Mouse (Mus musculus) stomach, postnatal 0 days (tissue): Measurements from ENCODE around the gene 2810004N23Rik. TPM values are rescaled to one million over a fixed set of nuclear protein-coding genes. Genes with fewer than 3 reads are reported as not detected.

Experiments used
- ATAC-seq: fragments of 200-750 bp; cut with Nextera tagmentation; 2 replicates; pipeline ENCODE4 v1.8.0; 2017; ENCODE audit not compliant: low FRiP score, low TSS enrichment
- DNase-seq: peaks from one replicate; pipeline ENCODE4 v3.0.0-alpha.2; 2016; ENCODE audit warnings: low spot score
- H3K27ac ChIP-seq: fragments of 300-500 bp; sonication (generic); replicated peaks from 2 replicates; pipeline ENCODE4 v1.5.1; 2014; ENCODE audit warnings: mild to moderate bottlenecking, control low read depth
- H3K27me3 ChIP-seq: fragments of 300-500 bp; sonication (generic); 2 replicates; pipeline ENCODE4 v1.6.1; 2014; ENCODE audit warnings: low read length; ENCODE audit not compliant: control insufficient read depth, insufficient read depth
- H3K36me3 ChIP-seq: fragments of 300-500 bp; sonication (generic); 2 replicates; pipeline ENCODE4 v1.6.1; 2014; ENCODE audit warnings: low read length, mixed read lengths; ENCODE audit not compliant: control insufficient read depth, insufficient read depth
- H3K4me1 ChIP-seq: fragments of 300-500 bp; sonication (generic); replicated peaks from 2 replicates; pipeline ENCODE4 v1.6.1; 2014; ENCODE audit warnings: antibody characterized with exemption; ENCODE audit not compliant: control insufficient read depth, insufficient read depth
- H3K4me2 ChIP-seq: fragments of 300-500 bp; sonication (generic); replicated peaks from 2 replicates; pipeline ENCODE4 v1.6.1; 2014; ENCODE audit warnings: low read depth, mild to moderate bottlenecking, control low read depth, moderate library complexity
- H3K4me3 ChIP-seq: fragments of 300-500 bp; sonication (generic); 2 replicates; pipeline ENCODE4 v1.5.1; 2014; ENCODE audit warnings: low read depth, low read length, control low read depth
- H3K9ac ChIP-seq: fragments of 300-500 bp; sonication (generic); 2 replicates; pipeline ENCODE4 v1.6.1; 2014; ENCODE audit warnings: mild to moderate bottlenecking, low read length, control low read depth, mixed read lengths
- H3K9me3 ChIP-seq: fragments of 300-500 bp; sonication (generic); 2 replicates; pipeline ENCODE4 v1.6.1; 2016; ENCODE audit warnings: low read length; ENCODE audit not compliant: control insufficient read depth
- CTCF ChIP-seq: IDR thresholded peaks from 2 replicates; pipeline ENCODE4 v1.5.1; 2016; ENCODE audit warnings: antibody characterized with exemption, low read depth, mild to moderate bottlenecking, moderate library complexity
- EP300 ChIP-seq: optimal IDR thresholded peaks from 2 replicates; pipeline ENCODE3; 2016; ENCODE audit warnings: antibody characterized with exemption
- WGBS: fragments of 180-500 bp; shearing (Covaris S2); extraction: QIAGEN DNeasy Blood & Tissue Kit; methylation state at CpG from one replicate; pipeline ENCODE4 v1.1.7; 2014; 5-methylcytosine and 5-hydroxymethylcytosine counted together
- polyA plus RNA-seq: library from polyadenylated mRNA; unstranded; fragments of >200 nt; fragmentation: Nextera tagmentation; extraction: Ambion mirVana; gene quantifications from 2 replicates; pipeline ENCODE4 v1.2.1, GENCODE M21; 2015

Gene 2810004N23Rik
- polyA plus RNA-seq, 1 experiment from 2014 or later: 20.2 TPM

- H3K36me3 ChIP-seq: peaks cover 14% of the 10 kb centered on the region
- DNase-seq: no peak
- H3K4me1 ChIP-seq: peaks cover 7% of the 10 kb centered on the region; the same call in 1 of the 2 replicates
- no peak overlapping the region for H3K4me3 ChIP-seq
- no peak overlapping the region for H3K27ac ChIP-seq
- ATAC-seq: no peak
- no peak overlapping the region for H3K9ac ChIP-seq
- WGBS: 59% methylated on average over 3 of the region's 3 CpGs
- no peaks in the 10 kb centered on the region for H3K9me3 ChIP-seq
- no peak overlapping the region for H3K4me2 ChIP-seq
- no peaks in the 10 kb centered on the region for H3K27me3 ChIP-seq
- TF ChIP-seq EP300 (no peak), CTCF (no peak)
Measured at GRCm38 (mm10) chr8:124892596-124892995, 29.7 kb upstream of the 2810004N23Rik start.

GRCm38 (mm10) chr8:124888385-124888784 lies 25.5 kb upstream of the 2810004N23Rik start:
- no peaks in the 10 kb centered on the region for H3K4me1 ChIP-seq
- no peak overlapping the region for H3K4me2 ChIP-seq
- TF ChIP-seq CTCF (peak; percentile 34), EP300 (no peak)
- H3K9me3 ChIP-seq: no peaks in the 10 kb centered on the region
- no peak overlapping the region for H3K4me3 ChIP-seq
- no peak overlapping the region for H3K9ac ChIP-seq
- peaks cover 34% of the 10 kb centered on the region for H3K36me3 ChIP-seq
- H3K27ac ChIP-seq: no peak overlapping the region
- no peak for ATAC-seq
- no peaks in the 10 kb centered on the region for H3K27me3 ChIP-seq
- 96% methylated on average over 5 of the region's 5 CpGs for WGBS
- no peak for DNase-seq

- H3K27me3 ChIP-seq: no peaks in the 10 kb centered on the region
- WGBS: 60% methylated on average over 10 of the region's 10 CpGs
- peaks cover 41% of the 10 kb centered on the region for H3K36me3 ChIP-seq
- H3K9me3 ChIP-seq: no peaks in the 10 kb centered on the region
- ATAC-seq (no peak), DNase-seq (no peak)
- H3K27ac ChIP-seq: no peak overlapping the region
- no peaks in the 10 kb centered on the region for H3K4me1 ChIP-seq
- no peak overlapping the region for H3K9ac ChIP-seq
- H3K4me2 ChIP-seq: no peak overlapping the region
- TF ChIP-seq EP300: no peak
- no peak for TF ChIP-seq CTCF
- H3K4me3 ChIP-seq: no peak overlapping the region
Measured at GRCm38 (mm10) chr8:124878946-124879526, 16.1 kb upstream of the 2810004N23Rik start.

GRCm38 (mm10) chr8:124878141-124878540 lies 15.2 kb upstream of the 2810004N23Rik start:
- H3K9ac ChIP-seq: no peak overlapping the region
- TF ChIP-seq EP300 (no peak), CTCF (no peak)
- no peak overlapping the region for H3K4me3 ChIP-seq
- H3K9me3 ChIP-seq: no peaks in the 10 kb centered on the region
- H3K27me3 ChIP-seq: no peaks in the 10 kb centered on the region
- no peak for DNase-seq
- peaks cover 35% of the 10 kb centered on the region for H3K36me3 ChIP-seq
- H3K27ac ChIP-seq: no peak overlapping the region
- no peak overlapping the region for H3K4me2 ChIP-seq
- H3K4me1 ChIP-seq: no peaks in the 10 kb centered on the region
- no peak for ATAC-seq
- 81% methylated on average over 5 of the region's 5 CpGs for WGBS

GRCm38 (mm10) chr8:124872690-124873089 lies 9.8 kb upstream of the 2810004N23Rik start:
- DNase-seq (peak; percentile 46), ATAC-seq (peak; percentile 91)
- H3K27ac ChIP-seq: no peak overlapping the region
- H3K36me3 ChIP-seq: peaks cover 20% of the 10 kb centered on the region; the same call in 1 of the 2 replicates
- no peak overlapping the region for H3K4me3 ChIP-seq
- H3K9me3 ChIP-seq: no peaks in the 10 kb centered on the region
- H3K27me3 ChIP-seq: no peaks in the 10 kb centered on the region
- H3K4me2 ChIP-seq: no peak overlapping the region
- H3K4me1 ChIP-seq: no peaks in the 10 kb centered on the region
- H3K9ac ChIP-seq: no peak overlapping the region
- TF ChIP-seq EP300 (no peak), CTCF (no peak)
- 73% methylated on average over 5 of the region's 5 CpGs for WGBS

- H3K9ac ChIP-seq: no peak overlapping the region
- ATAC-seq (peak; percentile 57), DNase-seq (no peak)
- H3K4me3 ChIP-seq: no peak overlapping the region
- no peaks in the 10 kb centered on the region for H3K4me1 ChIP-seq
- no peak overlapping the region for H3K4me2 ChIP-seq
- no peaks in the 10 kb centered on the region for H3K27me3 ChIP-seq
- H3K36me3 ChIP-seq: peaks cover 20% of the 10 kb centered on the region; the same call in 1 of the 2 replicates
- H3K27ac ChIP-seq: no peak overlapping the region
- no peaks in the 10 kb centered on the region for H3K9me3 ChIP-seq
- 91% methylated on average over 7 of the region's 7 CpGs for WGBS
- TF ChIP-seq CTCF (no peak), EP300 (no peak)
Measured at GRCm38 (mm10) chr8:124872081-124872480, 9.2 kb upstream of the 2810004N23Rik start.
